Mouse (Mus musculus): Measurements from ENCODE around the gene Kctd17. TPM values are rescaled to one million over a fixed set of nuclear protein-coding genes. Genes with fewer than 3 reads are reported as not detected.

Gene Kctd17
- polyA plus RNA-seq, 1 experiment = 114 TPM

DNA sequence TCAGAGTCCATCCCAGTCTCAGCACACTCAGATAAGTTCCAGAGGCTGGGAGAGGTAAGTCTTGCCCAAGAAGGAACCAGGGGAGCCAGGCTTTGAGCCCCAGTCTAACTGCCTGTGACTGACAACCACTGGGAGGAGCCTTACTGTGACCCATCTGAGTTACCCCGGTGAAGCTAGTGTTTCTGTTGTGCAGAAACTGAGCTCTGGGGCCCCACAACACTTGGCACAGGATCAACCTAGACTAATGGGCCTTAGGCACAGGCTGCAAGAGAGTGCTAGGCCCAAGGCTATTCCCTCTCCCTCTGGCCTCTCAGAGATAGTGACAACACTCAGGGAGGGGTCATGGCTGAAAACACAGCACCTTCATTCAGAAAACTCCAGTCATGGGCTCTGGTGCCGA lies 22.8 kb downstream of the Kctd17 start:
- H3K4me3 ChIP-seq (replicated peaks; ENCODE audit: extremely low read depth, low read depth, low read length) = no peak overlapping the region
- no peaks in the 10 kb centered on the region; the same call in none of the 2 replicates for H3K4me1 ChIP-seq (ENCODE audit: control insufficient read depth, insufficient read depth, low read length)
- no peak for DNase-seq
- 76% methylated on average over 2 of the region's 2 CpGs for WGBS
- TF ChIP-seq CTCF (IDR thresholded peaks at IDR 0.05; ENCODE audit: insufficient read depth, low read length) = no peak
- TF ChIP-seq POLR2A (IDR thresholded peaks at IDR 0.05; ENCODE audit: borderline replicate concordance, extremely low read depth, low read depth, low read length) = no peak

GRCm38 (mm10) chr15:78452929-78453328 lies 24.6 kb downstream of the Kctd17 start:
- no peak overlapping the region for H3K4me3 ChIP-seq (replicated peaks; ENCODE audit: extremely low read depth, low read depth, low read length)
- H3K4me1 ChIP-seq (ENCODE audit: control insufficient read depth, insufficient read depth, low read length) = no peaks in the 10 kb centered on the region; the same call in 1 of the 2 replicates
- WGBS = 61% methylated on average over 3 of the region's 3 CpGs
- DNase-seq = no peak
- TF ChIP-seq CTCF (IDR thresholded peaks at IDR 0.05; ENCODE audit: insufficient read depth, low read length) = no peak
- no peak for TF ChIP-seq POLR2A (IDR thresholded peaks at IDR 0.05; ENCODE audit: borderline replicate concordance, extremely low read depth, low read depth, low read length)

- 38% methylated on average over 4 of the region's 4 CpGs for WGBS
- no peak for DNase-seq
- TF ChIP-seq CTCF (IDR thresholded peaks at IDR 0.05; ENCODE audit: insufficient read depth, low read length) (no peak), POLR2A (IDR thresholded peaks at IDR 0.05; ENCODE audit: borderline replicate concordance, extremely low read depth, low read depth, low read length) (no peak)
- no peaks in the 10 kb centered on the region for H3K4me1 ChIP-seq (ENCODE audit: control insufficient read depth, insufficient read depth, low read length)
- H3K4me3 ChIP-seq (replicated peaks; ENCODE audit: extremely low read depth, low read depth, low read length) = no peak overlapping the region
Measured at GRCm38 (mm10) chr15:78455168-78455567, 26.8 kb downstream of the Kctd17 start.

DNA sequence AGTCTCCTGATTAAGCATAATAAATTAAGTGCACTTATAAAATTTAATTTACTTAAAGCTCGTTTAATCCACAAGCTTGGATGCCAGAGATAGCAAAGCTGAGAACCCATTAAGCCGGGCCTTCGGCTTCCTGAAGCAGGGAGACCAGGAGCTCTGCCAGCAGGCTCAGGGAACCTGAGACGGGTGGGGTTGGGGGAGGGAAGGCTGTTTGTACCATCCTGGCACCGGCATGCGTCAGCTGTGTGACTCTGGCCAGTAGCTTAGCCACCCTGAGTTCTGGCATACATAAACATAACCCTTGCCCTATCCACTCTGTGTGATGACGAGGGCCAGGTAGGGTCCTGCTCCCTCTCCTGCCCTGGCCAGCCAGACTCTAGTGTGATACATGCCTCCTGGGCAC lies 27.7 kb downstream of the Kctd17 start:
- Histone ChIP-seq H3K4me3 (replicated peaks; ENCODE audit: extremely low read depth, low read depth, low read length) (no peak overlapping the region), H3K4me1 (ENCODE audit: control insufficient read depth, insufficient read depth, low read length) (no peaks in the 10 kb centered on the region)
- DNase-seq = no peak
- WGBS = 40% methylated on average over 7 of the region's 7 CpGs
- TF ChIP-seq CTCF (IDR thresholded peaks at IDR 0.05; ENCODE audit: insufficient read depth, low read length) = no peak
- no peak for TF ChIP-seq POLR2A (IDR thresholded peaks at IDR 0.05; ENCODE audit: borderline replicate concordance, extremely low read depth, low read depth, low read length)

GRCm38 (mm10) chr15:78457193-78457592 lies 28.8 kb downstream of the Kctd17 start:
- 73% methylated on average over 10 of the region's 10 CpGs for WGBS
- Histone ChIP-seq H3K4me3 (replicated peaks; ENCODE audit: extremely low read depth, low read depth, low read length) (no peak overlapping the region), H3K4me1 (ENCODE audit: control insufficient read depth, insufficient read depth, low read length) (no peaks in the 10 kb centered on the region)
- TF ChIP-seq CTCF (IDR thresholded peaks at IDR 0.05; ENCODE audit: insufficient read depth, low read length) (no peak), POLR2A (IDR thresholded peaks at IDR 0.05; ENCODE audit: borderline replicate concordance, extremely low read depth, low read depth, low read length) (no peak)
- no peak for DNase-seq

DNA sequence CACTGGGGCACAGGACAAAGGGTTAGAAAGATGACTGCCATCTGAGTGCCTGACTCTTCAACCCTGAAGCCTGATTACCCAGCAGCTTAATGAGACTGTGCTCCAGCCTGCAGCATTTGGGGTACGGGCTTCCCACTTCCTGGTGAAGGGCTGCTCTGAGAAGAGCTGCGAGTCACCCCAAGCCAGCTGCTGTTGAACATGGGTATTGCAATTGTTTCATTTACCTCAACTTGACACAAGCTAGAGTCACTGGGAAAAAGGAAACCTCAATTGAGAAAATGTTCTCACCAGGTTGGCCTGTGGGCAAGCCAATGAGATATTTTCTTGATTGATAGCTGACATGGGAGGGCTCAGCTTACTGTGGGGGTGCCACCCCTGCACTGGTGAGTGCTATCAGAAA lies 34.6 kb downstream of the Kctd17 start:
- Histone ChIP-seq H3K4me3 (replicated peaks; ENCODE audit: extremely low read depth, low read depth, low read length) (no peak overlapping the region), H3K4me1 (ENCODE audit: control insufficient read depth, insufficient read depth, low read length) (no peaks in the 10 kb centered on the region)
- 25% methylated on average over 2 of the region's 2 CpGs for WGBS
- TF ChIP-seq CTCF (IDR thresholded peaks at IDR 0.05; ENCODE audit: insufficient read depth, low read length) = no peak
- no peak for TF ChIP-seq POLR2A (IDR thresholded peaks at IDR 0.05; ENCODE audit: borderline replicate concordance, extremely low read depth, low read depth, low read length)
- DNase-seq = no peak

GRCm38 (mm10) chr15:78466809-78467208 lies 38.4 kb downstream of the Kctd17 start:
- 31% methylated on average over 6 of the region's 6 CpGs for WGBS
- H3K4me3 ChIP-seq (replicated peaks; ENCODE audit: extremely low read depth, low read depth, low read length) = no peak overlapping the region

DNA sequence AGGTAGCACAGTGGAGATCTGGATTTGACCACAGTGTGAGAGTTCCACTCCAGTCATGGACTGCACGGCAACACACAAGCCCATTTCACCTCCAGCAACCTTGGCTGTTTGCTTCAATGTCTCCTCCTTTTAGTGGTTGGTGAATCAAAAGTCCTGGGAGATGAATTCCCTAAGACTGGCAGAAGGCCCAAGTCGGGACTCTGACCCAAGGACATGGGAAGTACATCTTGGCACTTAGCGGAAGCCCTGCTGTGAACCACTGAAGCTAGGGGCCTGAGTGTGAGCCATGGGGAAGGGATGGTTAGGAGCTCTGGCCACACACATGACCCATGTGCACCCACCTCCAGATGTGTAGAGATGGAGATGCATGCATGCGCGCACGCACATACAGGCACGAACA lies 39.2 kb downstream of the Kctd17 start:
- 89% methylated on average over 7 of the region's 7 CpGs for WGBS
- TF ChIP-seq CTCF (IDR thresholded peaks at IDR 0.05; ENCODE audit: insufficient read depth, low read length) (no peak), POLR2A (IDR thresholded peaks at IDR 0.05; ENCODE audit: borderline replicate concordance, extremely low read depth, low read depth, low read length) (no peak)
- Histone ChIP-seq H3K4me3 (replicated peaks; ENCODE audit: extremely low read depth, low read depth, low read length) (no peak overlapping the region), H3K4me1 (ENCODE audit: control insufficient read depth, insufficient read depth, low read length) (no peaks in the 10 kb centered on the region)
- no peak for DNase-seq

More at GRCm38 (mm10) chr15:78466809-78467208, 38.4 kb downstream of the Kctd17 start:
- no peak for DNase-seq
- TF ChIP-seq CTCF (IDR thresholded peaks at IDR 0.05; ENCODE audit: insufficient read depth, low read length) (no peak), POLR2A (IDR thresholded peaks at IDR 0.05; ENCODE audit: borderline replicate concordance, extremely low read depth, low read depth, low read length) (no peak)
- H3K4me1 ChIP-seq (ENCODE audit: control insufficient read depth, insufficient read depth, low read length) = no peaks in the 10 kb centered on the region

DNA sequence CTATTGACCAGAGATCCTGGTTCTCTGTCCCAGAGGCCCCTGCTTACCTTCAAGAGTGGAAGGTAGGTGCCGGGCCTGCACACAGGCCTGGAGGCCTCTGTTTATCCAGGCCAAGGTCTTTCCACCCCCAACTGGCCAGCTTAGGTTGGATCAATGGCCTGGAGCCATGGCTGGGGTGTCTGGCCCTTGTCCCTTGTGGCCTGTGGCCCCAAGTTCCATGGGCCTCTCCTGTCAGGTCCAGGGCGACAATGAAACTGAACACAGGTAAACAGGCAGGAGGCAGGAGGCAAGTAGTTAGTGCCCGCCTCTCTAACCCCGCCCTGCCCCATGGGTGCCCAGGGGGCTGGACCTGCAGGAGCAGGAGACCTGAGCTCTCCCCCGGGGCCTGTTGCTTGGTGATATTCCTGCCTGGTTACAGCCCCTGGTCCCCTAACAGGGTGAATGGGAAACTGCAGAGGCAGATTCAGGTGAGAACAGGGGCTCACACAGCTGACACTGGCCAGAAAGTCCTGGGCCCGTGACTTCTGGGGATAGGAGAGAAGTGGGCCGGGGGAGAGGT lies 40.1 kb downstream of the Kctd17 start, which contains the start of gene Tmprss6:
Gene Tmprss6, minus strand, starts transcription at position 256 of the 559 bp plus-strand sequence.
- Histone ChIP-seq H3K4me1 (ENCODE audit: control insufficient read depth, insufficient read depth, low read length) (no peaks in the 10 kb centered on the region), H3K4me3 (replicated peaks; ENCODE audit: extremely low read depth, low read depth, low read length) (no peak within 1 kb of the TSS)
- DNase-seq = no peak
- WGBS = 82% methylated on average over 7 of the region's 7 CpGs
- TF ChIP-seq POLR2A (IDR thresholded peaks at IDR 0.05; ENCODE audit: borderline replicate concordance, extremely low read depth, low read depth, low read length) = no peak
- no peak for TF ChIP-seq CTCF (IDR thresholded peaks at IDR 0.05; ENCODE audit: insufficient read depth, low read length)

- no peak for DNase-seq
- Histone ChIP-seq H3K4me1 (ENCODE audit: control insufficient read depth, insufficient read depth, low read length) (no peaks in the 10 kb centered on the region), H3K4me3 (replicated peaks; ENCODE audit: extremely low read depth, low read depth, low read length) (no peak overlapping the region)
- TF ChIP-seq POLR2A (IDR thresholded peaks at IDR 0.05; ENCODE audit: borderline replicate concordance, extremely low read depth, low read depth, low read length) = no peak
- TF ChIP-seq CTCF (IDR thresholded peaks at IDR 0.05; ENCODE audit: insufficient read depth, low read length) = no peak
- 80% methylated on average over 4 of the region's 4 CpGs for WGBS
Measured at GRCm38 (mm10) chr15:78470495-78471276, 42.3 kb downstream of the Kctd17 start.

Data from lung, adult 2 months (tissue).